Mouse (Mus musculus) cerebellum, adult 9-11 months (tissue): ENCODE measurements around the gene Psmd5.

ENCODE experiments used
- DNase-seq: peaks from one replicate; pipeline ENCODE4 v3.0.0; 2022

Gene Psmd5

DNA sequence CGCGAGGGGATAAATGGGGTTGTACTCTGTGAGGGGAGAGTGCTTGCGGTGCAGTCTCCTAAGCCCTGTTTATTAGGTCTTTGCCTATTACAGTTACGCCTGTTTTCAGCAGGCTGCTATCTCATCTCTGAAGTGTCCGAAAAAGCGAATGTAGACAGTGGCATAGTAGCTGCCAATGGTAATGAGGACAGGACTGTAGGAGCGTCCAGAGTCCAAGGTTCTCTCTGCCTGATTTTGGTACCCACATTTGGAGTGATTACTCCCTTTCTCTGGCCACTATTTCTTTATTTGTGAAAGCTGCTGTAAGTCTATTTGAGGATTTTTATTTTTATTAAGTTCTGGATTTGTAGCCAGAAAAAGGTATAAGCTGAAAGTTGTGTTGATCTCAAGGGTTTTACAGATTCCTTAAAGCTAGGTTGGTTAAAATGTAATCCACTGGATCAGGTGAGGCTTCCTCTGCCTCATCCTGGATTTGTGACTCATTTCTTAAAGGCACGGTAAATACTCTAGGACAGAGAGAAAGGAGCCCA is at the start of gene Psmd5:
Gene Psmd5 (minus strand): TSS at position 153 of the 530 bp plus-strand sequence.
- no peak for DNase-seq

DNA sequence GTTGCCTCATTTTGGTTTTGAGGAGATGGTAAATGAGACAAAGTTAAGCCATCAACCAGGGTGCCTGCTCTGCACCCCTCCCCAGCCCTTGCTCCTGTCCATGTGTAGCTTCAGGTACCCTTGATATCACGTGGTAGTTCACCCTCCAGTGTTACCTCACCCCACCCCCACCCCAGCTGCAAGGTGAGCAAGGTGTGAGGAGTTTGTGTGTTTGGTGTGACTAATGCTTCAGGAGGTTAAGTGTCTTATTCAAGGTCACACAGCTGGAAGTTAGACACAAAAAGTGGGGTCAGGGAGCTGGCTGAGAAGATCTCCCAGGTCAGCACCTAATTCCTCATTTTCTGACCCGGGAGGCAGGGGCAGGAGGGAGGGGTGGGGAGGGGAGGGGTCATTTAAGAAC is 48.0 kb upstream of the Psmd5 start:
- no peak for DNase-seq

DNA sequence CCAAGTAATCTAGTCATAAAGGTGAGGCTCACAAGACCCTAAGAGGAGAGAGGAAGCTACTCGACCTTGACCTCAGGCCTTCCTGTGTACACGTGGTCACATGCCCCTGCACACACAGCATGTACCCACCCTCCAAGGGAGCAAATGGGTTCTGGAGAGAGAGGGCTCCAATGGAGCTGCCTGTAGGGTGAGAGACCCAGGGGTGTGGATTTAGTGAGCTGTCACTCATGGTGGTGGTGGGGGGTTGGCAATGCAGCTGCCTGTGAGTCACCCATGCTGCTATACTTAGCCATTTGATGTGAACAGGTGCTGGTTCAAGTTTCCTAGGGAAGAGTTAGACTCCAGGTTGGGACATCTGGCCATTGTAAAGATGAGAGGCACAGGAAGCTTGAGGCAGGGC is 45.4 kb upstream of the Psmd5 start:
- no peak for DNase-seq

DNA sequence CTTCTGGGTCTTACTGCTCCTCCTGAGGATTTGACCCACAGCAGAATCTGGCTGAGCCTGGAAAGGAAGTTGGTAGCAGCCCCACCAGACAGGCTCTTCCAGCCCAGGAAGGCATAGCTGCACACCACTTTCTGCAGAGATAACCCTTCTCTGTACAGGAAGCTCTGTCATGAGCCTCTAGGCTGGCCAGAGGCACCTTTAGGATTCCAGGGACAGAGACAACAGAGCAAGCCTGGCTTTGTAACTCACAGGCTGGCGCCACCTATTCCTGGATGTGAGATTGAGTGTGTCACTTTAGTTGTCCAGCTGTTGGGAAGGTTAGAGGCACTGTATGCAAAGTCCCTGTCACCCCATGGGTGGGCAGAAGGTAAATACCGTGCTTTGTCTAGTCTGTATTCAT is 40.3 kb upstream of the Psmd5 start:
- DNase-seq = no peak

DNA sequence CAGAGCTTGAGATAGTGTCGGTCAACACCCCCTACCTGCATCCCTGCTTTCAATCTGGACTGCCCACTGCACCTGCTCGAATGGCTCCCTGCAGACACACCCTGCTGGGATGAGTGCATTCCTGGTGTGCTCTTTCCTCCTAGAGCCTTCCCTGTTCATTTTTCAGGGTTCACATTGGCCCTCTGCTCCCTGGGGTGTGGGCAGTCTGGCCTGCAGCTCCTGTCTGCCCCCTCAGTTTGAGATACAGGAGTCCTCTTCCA is 40.0 kb upstream of the Psmd5 start:
- no peak for DNase-seq

DNA sequence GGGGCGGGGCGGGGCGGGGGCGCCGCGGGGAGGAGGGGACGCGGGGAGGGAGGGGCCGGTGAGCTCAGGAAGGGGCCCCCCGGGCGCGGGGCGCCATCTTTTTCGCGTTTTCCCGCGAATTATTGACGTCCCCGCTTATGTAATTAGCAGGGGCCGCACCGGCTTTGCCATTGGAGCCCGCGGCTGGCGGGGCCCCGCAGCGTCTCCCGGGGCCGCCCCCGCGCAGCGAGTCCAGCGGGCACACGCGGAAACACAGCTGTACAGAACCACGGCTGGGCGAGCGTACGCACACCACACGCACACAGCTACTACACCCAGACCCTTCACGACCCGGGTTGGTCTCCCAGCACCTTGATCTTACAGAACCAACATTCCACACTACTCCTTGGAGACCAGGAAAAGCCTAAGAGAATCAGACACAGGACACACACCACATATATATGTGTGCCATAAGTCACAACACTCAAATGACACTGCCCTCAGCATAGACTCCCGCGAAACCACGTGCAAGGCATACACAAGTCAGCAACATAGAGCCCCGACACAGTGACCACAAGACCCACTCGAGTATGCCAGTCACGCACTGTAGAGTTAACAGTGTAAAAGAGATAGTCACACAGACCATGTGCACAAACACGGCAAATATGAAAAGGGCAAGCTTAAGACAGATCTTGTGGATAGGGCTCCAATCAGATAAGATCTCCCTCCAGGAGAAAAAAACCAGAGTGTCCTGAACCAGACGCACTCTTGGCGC is 39.5 kb upstream of the Psmd5 start:
- DNase-seq = peak; percentile 18

DNA sequence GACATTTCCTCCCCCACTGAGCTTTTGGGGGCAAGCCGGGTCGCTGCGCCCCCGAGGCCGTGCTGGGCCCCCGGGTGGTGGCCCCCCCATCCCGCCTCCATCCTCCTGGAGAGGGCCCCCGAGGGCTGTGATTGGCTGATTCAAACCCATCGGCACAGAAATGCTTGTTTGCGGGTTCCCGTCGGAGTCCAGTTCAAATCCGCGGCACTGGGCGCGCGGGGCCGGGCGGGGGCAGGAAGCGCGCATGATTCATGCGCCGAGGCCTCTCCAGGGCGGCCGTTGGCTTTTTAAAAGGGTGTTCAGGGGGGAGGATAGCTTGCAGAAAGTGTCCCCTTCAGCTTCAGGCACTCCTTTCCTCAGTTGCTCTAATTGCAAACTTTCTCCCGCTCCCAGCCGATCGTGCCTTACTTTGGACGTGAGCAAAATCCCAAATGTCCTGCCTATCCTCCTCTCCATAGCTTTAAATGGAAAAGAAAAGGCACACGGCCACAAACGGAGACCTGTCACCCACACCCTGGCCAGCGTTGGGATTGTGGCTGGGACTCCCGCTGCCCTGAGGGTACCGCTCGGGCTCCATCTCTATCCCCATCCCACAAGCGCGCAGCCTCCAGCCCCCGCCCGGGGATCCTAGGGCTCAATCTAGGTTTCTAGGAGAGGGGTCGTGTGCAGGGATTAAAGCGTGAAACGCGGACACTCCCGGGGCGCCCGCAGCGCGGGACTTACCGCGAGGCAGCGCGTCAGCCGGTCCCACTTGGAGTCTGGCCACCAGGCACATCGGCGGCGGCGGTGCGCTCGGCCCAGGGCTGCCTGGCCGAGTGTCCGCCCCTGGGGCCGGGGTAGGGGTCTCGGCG is 38.7 kb upstream of the Psmd5 start, which contains the start of gene Phf19:
Gene Phf19 (minus strand): TSS at position 809 of the 851 bp plus-strand sequence.
- DNase-seq = peak; percentile 24

DNA sequence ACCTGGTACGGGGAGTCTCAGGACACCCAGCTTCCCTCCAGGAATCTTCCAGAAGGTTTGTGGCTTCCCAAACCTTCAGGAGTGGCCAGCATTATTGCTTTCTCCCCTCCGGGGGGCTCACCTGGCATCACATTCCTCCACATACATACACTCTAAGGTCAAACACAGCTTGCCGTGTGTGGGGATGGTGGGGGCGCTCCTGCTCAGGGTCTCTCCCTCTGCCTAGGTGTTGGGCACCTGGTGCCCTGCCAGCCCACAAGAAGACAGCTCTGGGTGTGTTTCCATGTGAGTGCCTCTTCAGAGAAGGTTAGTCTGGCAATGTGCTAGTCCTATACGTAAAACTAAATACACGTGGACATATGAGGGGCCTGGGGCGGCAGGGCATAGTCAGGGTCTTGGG is 37.8 kb upstream of the Psmd5 start:
- DNase-seq = no peak

DNA sequence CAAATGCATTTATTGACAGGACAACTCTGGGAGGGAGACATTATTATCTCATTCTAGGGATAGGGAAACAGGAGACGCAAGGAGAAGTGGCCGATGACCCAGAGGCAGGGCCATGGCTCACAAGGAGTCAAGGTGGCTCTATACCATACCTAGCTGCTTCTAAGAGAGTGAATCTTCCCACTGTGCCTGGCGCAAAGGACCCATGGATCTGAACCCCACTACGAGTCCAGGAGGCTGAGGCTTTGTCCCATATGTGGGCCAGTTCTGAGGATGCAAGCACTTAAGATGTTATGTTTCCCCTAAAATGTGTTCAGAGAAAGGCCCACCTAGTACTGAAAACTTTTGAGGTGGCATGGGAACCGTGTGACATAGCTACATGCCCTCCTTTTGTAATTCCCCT is 37.1 kb upstream of the Psmd5 start:
- DNase-seq = no peak

DNA sequence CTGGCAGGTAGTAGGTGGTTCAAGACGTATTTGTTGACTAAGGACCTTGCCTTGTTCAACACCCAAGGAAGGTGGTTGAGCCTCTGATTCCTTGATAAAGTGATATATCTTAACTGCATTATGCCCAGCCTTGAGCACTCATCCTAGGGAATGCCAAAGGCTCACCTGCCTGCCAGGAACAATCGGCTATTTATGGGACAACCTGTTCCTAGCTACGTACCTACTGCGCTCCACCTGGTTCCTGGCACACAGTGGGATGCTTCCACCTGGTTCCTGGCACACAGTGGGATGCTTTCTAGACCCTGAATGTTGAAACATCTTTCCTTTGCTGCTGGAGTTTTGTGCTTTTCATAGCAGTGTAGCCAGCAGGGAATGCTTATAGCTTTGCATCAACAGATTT is 35.0 kb upstream of the Psmd5 start:
- DNase-seq = no peak

DNA sequence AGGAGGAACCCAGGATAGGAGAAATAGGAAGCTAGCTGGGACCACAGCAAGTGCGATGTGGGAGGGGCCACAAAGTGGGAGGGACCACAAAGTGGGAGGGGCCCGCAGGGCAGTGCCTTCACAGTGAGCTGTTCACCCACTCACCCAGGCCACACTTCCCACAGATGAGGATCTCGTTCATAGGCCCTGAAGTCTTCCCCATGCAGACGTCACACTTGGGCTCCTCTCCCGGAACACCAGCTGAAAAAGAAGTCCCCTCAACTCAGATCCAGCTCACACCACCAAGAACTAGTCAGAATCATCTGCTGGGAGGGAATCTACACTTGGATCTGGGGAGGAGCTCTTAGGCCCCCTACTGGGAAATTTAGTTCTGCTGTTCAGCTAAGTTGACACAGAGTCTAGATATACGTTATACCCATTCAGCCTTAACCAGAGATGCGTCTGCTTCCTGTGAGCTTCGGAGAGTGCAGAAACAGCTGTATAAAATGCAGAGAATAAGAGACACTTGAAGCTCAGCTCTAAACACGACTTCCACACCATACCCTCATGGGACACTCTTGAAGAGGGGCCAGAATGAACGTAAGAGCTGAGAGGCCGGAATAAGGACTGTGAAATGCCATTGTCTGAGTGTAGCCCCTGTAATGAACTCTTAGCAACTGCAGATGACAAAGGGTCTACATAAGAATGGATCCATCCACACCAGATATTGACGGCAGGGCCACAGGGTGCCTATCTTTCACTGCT is 32.3 kb upstream of the Psmd5 start:
- no peak for DNase-seq

DNA sequence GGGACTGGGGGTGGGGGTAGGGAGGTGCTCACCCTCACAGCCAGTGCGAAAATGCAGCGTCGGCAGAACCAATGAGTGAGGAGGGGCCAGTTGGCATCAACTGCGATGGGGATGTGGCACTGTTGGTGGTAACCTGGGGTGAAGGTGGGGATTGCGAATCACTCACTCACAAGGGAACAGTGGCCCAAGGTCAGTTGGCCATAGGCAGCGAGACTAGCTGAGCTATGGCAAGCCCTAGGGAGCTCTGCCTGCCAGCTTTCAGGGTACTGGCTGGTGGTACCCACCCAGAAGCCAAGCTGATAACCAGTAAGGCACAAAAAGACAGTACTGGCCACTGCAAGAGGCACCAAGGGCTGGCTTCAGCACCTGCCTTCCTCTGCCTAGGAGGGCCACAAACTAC is 31.7 kb upstream of the Psmd5 start:
- peak; percentile 69 for DNase-seq

DNA sequence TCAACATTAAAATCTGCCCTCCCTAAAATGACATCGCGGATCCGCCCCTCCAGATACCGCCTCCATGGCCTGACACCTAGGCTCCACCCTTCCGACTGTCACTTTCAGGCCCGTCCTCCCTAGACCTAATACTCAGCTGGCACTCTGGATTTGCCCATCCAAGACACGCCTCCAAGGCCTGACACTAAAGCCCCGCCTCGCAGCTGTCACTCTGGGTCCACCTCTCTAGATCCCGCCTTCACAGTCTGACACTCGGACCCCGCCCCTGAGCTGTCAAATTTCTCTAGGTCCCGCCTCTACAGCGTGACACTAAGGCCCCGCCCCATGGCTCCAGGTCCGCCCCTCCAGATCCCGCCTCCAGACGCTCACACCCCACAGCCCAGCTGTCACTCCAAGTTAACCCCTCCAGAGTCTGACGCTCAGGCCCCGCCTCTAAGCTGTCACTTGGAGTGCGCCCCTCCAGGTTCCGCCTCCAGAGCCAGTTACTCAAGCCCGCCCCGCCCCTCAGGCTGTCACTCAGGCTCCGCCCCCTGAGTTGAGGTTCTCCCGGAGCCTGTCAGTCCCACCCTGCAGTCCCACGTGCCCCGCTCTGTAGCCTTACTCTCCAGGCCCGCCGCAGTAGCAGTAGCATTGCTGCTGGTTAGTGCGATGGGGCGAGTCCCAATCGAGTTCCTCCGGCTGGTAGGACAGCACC is 30.2 kb upstream of the Psmd5 start:
- DNase-seq = peak; percentile 99

DNA sequence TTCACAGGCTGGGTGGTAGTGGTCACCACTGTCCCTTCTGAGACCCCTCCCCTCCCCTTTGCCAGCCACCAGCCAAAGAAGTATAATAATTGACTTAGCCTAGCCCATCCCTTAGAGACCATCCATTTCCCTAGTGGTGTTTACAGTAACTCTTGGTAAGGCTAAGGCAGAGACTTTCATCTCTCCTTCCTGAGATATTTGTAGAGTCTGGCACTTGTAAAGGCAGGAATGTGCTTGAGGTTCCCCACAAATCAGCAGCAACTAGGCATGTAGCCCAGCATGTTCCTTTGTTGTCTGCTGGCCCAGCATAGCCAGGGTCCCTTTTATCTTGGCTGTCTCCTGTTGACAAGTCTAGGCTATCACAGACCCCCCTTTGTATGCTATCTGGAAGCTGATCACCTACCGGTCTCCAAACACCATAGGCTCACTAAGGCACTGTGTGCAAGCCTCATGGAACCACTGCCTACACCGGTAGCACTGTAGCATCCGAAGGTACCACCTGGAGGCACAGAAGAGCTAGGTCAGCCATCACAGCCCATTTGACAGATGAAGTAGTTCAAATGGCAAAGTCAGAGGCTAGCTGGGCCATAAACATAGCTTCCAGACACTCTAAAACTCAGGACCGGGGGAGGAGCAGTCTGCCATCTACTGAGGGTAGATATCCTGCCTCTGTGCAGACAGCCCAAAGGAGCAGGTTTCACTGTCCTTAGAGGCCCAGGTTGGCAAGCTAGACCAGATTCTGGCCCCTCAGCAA is 29.1 kb upstream of the Psmd5 start:
- no peak for DNase-seq

DNA sequence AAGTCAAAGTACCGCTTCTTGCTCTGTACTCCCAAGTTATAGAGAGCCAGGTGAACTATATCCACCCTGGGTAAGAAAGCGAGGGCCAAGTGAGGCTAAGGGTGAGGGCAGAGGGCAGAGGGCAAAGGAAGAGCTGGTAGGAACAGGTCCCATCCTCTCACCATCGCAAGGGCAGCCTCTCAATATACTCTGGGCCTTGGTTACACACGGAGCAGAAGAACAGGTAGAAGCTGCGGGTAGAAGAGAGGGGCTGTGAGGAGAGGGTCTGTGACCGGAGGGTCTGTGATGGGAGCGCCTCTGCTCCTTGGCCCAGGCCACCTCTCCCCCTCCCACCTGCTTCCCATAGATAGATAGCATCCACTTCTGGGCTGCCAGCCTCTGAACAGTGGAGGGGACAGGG is 28.4 kb upstream of the Psmd5 start:
- peak; percentile 52 for DNase-seq

DNA sequence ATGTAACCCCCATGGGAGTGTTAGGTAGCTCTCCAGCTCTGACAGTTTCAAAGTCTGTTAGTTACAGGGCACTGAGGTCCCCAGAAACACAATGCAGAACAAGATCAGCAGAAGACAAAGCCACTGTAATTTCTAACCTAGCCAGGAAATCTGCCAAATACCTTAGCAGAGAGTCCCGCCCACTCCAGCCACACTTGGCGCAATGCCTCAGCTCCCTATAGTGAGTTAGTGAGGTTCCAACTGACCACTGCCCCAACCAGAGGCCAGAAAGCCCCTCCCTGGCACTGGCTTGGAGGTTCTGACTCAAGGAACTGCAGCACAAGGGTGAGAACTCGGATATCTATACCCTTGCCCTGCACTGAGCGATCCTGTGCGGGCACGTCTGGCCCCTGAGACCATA is 28.0 kb upstream of the Psmd5 start:
- peak; percentile 41 for DNase-seq

DNA sequence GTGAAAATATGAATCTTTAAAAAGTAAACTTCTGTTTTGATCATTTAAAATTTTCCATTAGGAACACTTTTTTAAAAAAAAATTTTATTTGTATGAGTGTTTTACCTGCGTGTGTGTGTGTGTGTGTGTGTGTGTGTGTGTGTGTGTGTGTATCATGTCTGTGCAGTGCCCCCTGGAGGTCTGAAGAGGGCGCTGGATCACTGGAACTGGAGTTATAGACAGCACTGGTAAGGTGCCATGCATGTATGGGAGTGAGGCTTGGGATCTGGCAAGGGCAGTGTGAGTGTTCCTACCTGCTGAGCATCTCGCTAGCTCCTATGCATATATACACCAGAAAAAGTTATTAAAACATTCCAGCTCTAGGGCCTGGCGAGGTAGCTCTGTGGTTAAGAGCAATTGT is 27.0 kb upstream of the Psmd5 start:
- DNase-seq = no peak

DNA sequence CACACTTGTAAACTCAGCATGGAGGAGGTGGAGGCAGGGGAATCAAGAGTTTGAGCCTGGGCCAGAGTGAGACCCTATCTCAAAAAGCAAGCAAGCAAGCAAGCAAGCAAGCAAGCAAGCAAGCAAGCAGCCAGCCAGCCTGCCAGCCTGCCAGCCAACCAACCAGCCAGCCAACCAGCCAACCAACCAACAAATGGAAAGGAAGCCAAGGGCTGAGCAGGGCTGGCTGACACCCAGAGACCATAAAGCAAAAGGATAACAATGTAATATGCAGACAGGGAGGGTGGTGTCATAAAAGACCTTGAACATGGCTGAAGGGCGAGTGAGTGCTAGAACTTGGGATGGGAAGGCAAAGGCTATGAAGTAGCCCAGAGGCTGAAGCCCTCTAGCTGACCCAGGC is 25.6 kb upstream of the Psmd5 start:
- DNase-seq = peak; percentile 21

DNA sequence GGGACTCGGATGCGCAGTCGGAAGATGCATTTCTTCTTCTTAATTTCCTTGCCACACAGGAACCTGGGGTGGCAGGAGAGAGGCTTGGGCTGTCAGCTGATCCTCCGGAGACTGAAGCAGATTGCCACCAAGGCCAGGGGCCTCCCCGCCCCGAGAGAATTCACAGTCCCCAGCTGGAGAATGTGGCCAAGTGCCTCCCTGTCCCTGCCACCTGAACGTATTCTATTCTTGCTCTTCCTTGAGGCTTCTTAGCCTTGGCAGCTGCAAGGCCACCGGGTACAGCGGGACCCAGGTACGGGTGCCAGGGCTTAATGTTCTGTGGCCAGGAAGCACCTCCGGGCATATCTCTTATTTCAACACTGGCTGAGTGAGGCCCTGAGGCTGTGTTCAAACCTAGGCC is 24.9 kb upstream of the Psmd5 start:
- peak; percentile 41 for DNase-seq

DNA sequence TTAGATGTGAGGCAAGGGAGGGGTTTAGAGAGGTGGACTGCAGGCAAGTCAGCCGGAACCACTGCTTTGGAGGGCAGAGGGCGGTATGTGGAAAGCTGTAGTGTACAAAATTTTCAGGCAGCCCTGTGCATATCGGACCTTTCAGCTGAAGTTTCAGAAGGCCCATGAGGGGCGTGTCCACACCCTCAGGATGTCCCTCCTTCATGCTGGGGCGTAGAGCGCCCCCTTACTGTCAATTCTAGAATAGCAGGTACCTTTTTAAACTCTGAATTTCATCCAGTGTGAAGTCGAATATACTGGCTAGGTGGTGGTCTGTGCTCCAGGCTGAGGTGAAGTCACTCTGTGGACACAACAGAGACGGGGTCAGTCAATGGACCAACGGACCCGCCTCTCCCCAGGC is 23.1 kb upstream of the Psmd5 start:
- peak; percentile 44 for DNase-seq

DNA sequence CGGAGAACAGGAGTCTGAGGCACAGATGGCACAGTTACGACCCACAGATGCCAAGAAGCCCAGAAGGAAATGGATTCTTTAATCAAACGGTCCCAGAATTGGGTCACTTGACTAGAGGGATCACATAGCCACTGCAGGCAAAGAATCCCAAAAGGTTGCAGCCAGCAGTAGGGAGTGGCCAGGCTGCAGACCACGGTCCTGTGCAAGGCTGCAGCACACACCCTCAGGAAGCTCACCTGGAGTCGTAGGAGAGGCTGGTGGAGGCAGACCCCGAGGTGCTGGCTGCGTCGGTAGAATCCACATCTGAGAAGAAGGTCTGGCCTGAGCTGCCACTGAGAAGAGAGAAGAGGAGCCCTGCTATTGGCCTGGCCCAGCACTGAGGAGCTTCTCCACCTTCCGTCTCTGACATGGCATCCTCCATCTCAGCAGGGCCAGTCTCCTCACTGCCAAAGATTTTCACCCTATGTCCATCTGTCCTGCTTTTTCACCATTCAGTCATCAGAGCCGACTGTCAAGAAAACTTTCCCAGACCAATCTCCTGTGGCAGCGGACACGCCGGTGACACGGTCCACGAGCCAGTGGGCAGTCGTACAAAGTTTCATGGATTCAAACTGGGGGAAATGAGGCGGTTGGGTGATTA is 22.2 kb upstream of the Psmd5 start:
- DNase-seq = peak; percentile 64
